ENCODE assay signal across 16 mouse cellular contexts in genomic region chr6:136029235-136029939, GRCm38 (mm10).
A peak's percentile ranks its signal among the peaks of the same experiment; 100 is the strongest.
DNase-seq lines count a peak whose midpoint lies in the region; ATAC-seq lines count a peak whose summit lies in the region.
"Had no signal": no experiment of that assay in that cellular context is flagged by ENCODE, and none has a peak within 500 bp of the region (broad histone marks: within the 10 kb centered on the region; RNA-seq: fewer than 3 reads in every experiment).

No protein-coding gene starts in this region.

- DNase-seq in left cerebral cortex, postnatal 4 days = peak; percentile 73
- DNase-seq in left cerebral cortex, adult 8-10 months (ENCODE audit: low spot score in 2 of 2) = no peak
- DNase-seq in embryo, embryonic 11 days = peak; percentile 56
- DNase-seq in hindbrain, embryonic 14.5 days (ENCODE audit: low spot score) = peak; percentile 53
- DNase-seq in thymus, adult 18-20 months = no peak
- DNase-seq in thymus, postnatal 36 days = no peak
- DNase-seq: cerebellum, postnatal 25 days; gastrocnemius, postnatal 14 days; kidney, adult 9 months had no signal

- 39% methylated on average over 4 of the region's 4 CpGs for WGBS in hindbrain, embryonic 14.5 days
- 55% methylated on average over 4 of the region's 4 CpGs for WGBS in midbrain, embryonic 15.5 days

- intact Hi-C loops in left cerebral cortex, postnatal 4 days (cut with DNase I) = no loop called here

- no peaks in the 10 kb centered on the region for H3K9me3 ChIP-seq in hindbrain, embryonic 14.5 days (ENCODE audit: control insufficient read depth, low read length)
- H3K9me3 ChIP-seq in midbrain, embryonic 15.5 days = no peaks in the 10 kb centered on the region
- H3K9me3 ChIP-seq: forebrain, embryonic 15.5 days; lung, embryonic 15.5 days had no signal

- H3K4me1 ChIP-seq in hindbrain, embryonic 14.5 days (replicated peaks; ENCODE audit: control insufficient read depth, insufficient read depth, low read length) = 0 out of 2 replicates have a peak, but pooled peaks cover 6% of the 10 kb centered on the region
- H3K4me1 ChIP-seq in midbrain, embryonic 15.5 days = peaks cover 7% of the 10 kb centered on the region; the same call in 1 of the 2 replicates
- H3K4me1 ChIP-seq: heart, embryonic 12.5 days; lung, embryonic 15.5 days had no signal

- no peak overlapping the region for H3K4me3 ChIP-seq in hindbrain, embryonic 14.5 days (replicated peaks; ENCODE audit: low read length)
- no peak overlapping the region for H3K4me3 ChIP-seq in midbrain, embryonic 15.5 days
- H3K4me3 ChIP-seq: forebrain, embryonic 15.5 days; heart, embryonic 12.5 days; lung, embryonic 15.5 days had no signal

- peak; percentile 62; the same call in 1 of the 2 replicates for ATAC-seq in hindbrain, embryonic 14.5 days (ENCODE audit: low FRiP score)
- ATAC-seq in midbrain, embryonic 15.5 days (replicated peaks) = peak; percentile 65
- ATAC-seq in megakaryocyte progenitor cell, adult 5-6 weeks (replicated peaks; ENCODE audit: poor library complexity) = no peak
- ATAC-seq: forebrain, embryonic 15.5 days had no signal

- no peak overlapping the region for H3K9ac ChIP-seq in hindbrain, embryonic 14.5 days
- H3K9ac ChIP-seq in midbrain, embryonic 15.5 days = no peak overlapping the region
- H3K9ac ChIP-seq: forebrain, embryonic 15.5 days; heart, embryonic 12.5 days; lung, embryonic 15.5 days had no signal

- no peak overlapping the region for H3K27ac ChIP-seq in hindbrain, embryonic 14.5 days
- no peak overlapping the region for H3K27ac ChIP-seq in midbrain, embryonic 15.5 days
- H3K27ac ChIP-seq: forebrain, embryonic 15.5 days; lung, embryonic 15.5 days had no signal

- no peak overlapping the region for H3K4me2 ChIP-seq in hindbrain, embryonic 14.5 days (replicated peaks)
- H3K4me2 ChIP-seq in midbrain, embryonic 15.5 days = no peak overlapping the region
- H3K4me2 ChIP-seq: forebrain, embryonic 15.5 days; heart, embryonic 12.5 days; liver, embryonic 11.5 days; lung, embryonic 15.5 days had no signal

- no peaks in the 10 kb centered on the region for H3K27me3 ChIP-seq in hindbrain, embryonic 14.5 days (ENCODE audit: control insufficient read depth, insufficient read depth, low read length)
- no peaks in the 10 kb centered on the region for H3K27me3 ChIP-seq in midbrain, embryonic 15.5 days (replicated peaks)
- H3K27me3 ChIP-seq: CH12.LX; forebrain, embryonic 15.5 days; heart, embryonic 12.5 days; lung, embryonic 15.5 days had no signal

- H3K36me3 ChIP-seq in hindbrain, embryonic 14.5 days (replicated peaks; ENCODE audit: control insufficient read depth, insufficient read depth) = no peaks in the 10 kb centered on the region
- no peaks in the 10 kb centered on the region for H3K36me3 ChIP-seq in midbrain, embryonic 15.5 days (replicated peaks)
- H3K36me3 ChIP-seq: forebrain, embryonic 15.5 days; heart, embryonic 12.5 days; lung, embryonic 15.5 days had no signal

Comparison
In these comparisons a context has a peak if more than half of its experiments do, and no peak if none do; other contexts are left out.
1. DNase-seq: peak in left cerebral cortex, postnatal 4 days (single experiment), embryo, embryonic 11 days (single experiment) and hindbrain, embryonic 14.5 days (single experiment); none in left cerebral cortex, adult 8-10 months (0 of 2), thymus, adult 18-20 months (0 of 2) and thymus, postnatal 36 days (0 of 2).